Mouse (Mus musculus): Measurements from ENCODE around the gene Zfp386. TPM values are rescaled to one million over a fixed set of nuclear protein-coding genes. Genes with fewer than 3 reads are reported as not detected.

The Zfp386 gene
- polyA plus RNA-seq, 1 experiment = 39.4 TPM

GRCm38 (mm10) chr12:116054342-116054741 lies 6.8 kb downstream of the Zfp386 start:
- no peak for TF ChIP-seq POLR2A (IDR thresholded peaks at IDR 0.05; ENCODE audit: low read depth, low read length)
- TF ChIP-seq CTCF (IDR thresholded peaks at IDR 0.05; ENCODE audit: borderline replicate concordance, insufficient read depth, low read length) = no peak
- Histone ChIP-seq H3K4me1 (ENCODE audit: control insufficient read depth, insufficient read depth, low read length) (no peaks in the 10 kb centered on the region), H3K4me3 (ENCODE audit: insufficient read depth, low read length) (no peak overlapping the region), H3K27ac (ENCODE audit: insufficient read depth, low read length) (no peak overlapping the region)

DNA sequence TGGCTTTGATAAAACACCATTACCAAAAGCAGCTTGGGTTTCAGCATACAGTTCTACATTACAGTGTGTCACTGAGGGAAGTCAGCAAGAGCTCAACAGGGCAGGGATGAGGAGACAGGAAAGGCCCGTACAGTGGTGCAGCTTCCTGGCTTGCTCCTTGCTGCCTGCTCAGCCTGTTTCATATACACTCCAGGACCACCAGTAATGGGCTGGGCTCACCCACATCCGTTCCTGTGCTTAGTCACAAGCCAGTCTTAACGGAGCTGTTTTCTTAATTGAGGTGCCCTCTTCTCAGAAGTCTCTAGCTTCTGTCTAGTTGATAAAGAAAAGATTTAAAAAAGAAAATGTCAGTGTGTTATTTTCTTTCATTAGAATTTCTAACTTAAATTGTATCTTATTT lies 8.6 kb downstream of the Zfp386 start:
- no peak overlapping the region for H3K4me3 ChIP-seq (ENCODE audit: insufficient read depth, low read length)
- no peaks in the 10 kb centered on the region for H3K4me1 ChIP-seq (ENCODE audit: control insufficient read depth, insufficient read depth, low read length)
- no peak overlapping the region for H3K27ac ChIP-seq (ENCODE audit: insufficient read depth, low read length)
- TF ChIP-seq CTCF (IDR thresholded peaks at IDR 0.05; ENCODE audit: borderline replicate concordance, insufficient read depth, low read length) = no peak

- TF ChIP-seq POLR2A (IDR thresholded peaks at IDR 0.05; ENCODE audit: low read depth, low read length) (no peak), CTCF (IDR thresholded peaks at IDR 0.05; ENCODE audit: borderline replicate concordance, insufficient read depth, low read length) (no peak)
These were observed 14.2 kb downstream of the Zfp386 start for GRCm38 (mm10) chr12:116061561-116062193.

GRCm38 (mm10) chr12:116062194-116062583 lies 14.7 kb downstream of the Zfp386 start:
- Histone ChIP-seq H3K4me3 (ENCODE audit: insufficient read depth, low read length) (no peak overlapping the region), H3K27ac (ENCODE audit: insufficient read depth, low read length) (no peak overlapping the region), H3K4me1 (ENCODE audit: control insufficient read depth, insufficient read depth, low read length) (no peaks in the 10 kb centered on the region)
- TF ChIP-seq CTCF (IDR thresholded peaks at IDR 0.05; ENCODE audit: borderline replicate concordance, insufficient read depth, low read length) (no peak), POLR2A (IDR thresholded peaks at IDR 0.05; ENCODE audit: low read depth, low read length) (no peak)

More at GRCm38 (mm10) chr12:116061561-116062193, 14.2 kb downstream of the Zfp386 start:
- Histone ChIP-seq H3K4me3 (ENCODE audit: insufficient read depth, low read length) (no peak overlapping the region), H3K4me1 (ENCODE audit: control insufficient read depth, insufficient read depth, low read length) (no peaks in the 10 kb centered on the region), H3K27ac (ENCODE audit: insufficient read depth, low read length) (no peak overlapping the region)

GRCm38 (mm10) chr12:116063020-116063419 lies 15.5 kb downstream of the Zfp386 start:
- TF ChIP-seq CTCF (IDR thresholded peaks at IDR 0.05; ENCODE audit: borderline replicate concordance, insufficient read depth, low read length) = no peak
- Histone ChIP-seq H3K27ac (ENCODE audit: insufficient read depth, low read length) (no peak overlapping the region), H3K4me3 (ENCODE audit: insufficient read depth, low read length) (no peak overlapping the region), H3K4me1 (ENCODE audit: control insufficient read depth, insufficient read depth, low read length) (no peaks in the 10 kb centered on the region)

GRCm38 (mm10) chr12:116071023-116071422 lies 23.5 kb downstream of the Zfp386 start:
- TF ChIP-seq POLR2A (IDR thresholded peaks at IDR 0.05; ENCODE audit: low read depth, low read length) = no peak
- peak; percentile 70; the same call in 1 of the 2 replicates for TF ChIP-seq CTCF (IDR thresholded peaks at IDR 0.05; ENCODE audit: borderline replicate concordance, insufficient read depth, low read length)
- H3K4me3 ChIP-seq (ENCODE audit: insufficient read depth, low read length) = no peak overlapping the region
- no peaks in the 10 kb centered on the region for H3K4me1 ChIP-seq (ENCODE audit: control insufficient read depth, insufficient read depth, low read length)
- no peak overlapping the region for H3K27ac ChIP-seq (ENCODE audit: insufficient read depth, low read length)

DNA sequence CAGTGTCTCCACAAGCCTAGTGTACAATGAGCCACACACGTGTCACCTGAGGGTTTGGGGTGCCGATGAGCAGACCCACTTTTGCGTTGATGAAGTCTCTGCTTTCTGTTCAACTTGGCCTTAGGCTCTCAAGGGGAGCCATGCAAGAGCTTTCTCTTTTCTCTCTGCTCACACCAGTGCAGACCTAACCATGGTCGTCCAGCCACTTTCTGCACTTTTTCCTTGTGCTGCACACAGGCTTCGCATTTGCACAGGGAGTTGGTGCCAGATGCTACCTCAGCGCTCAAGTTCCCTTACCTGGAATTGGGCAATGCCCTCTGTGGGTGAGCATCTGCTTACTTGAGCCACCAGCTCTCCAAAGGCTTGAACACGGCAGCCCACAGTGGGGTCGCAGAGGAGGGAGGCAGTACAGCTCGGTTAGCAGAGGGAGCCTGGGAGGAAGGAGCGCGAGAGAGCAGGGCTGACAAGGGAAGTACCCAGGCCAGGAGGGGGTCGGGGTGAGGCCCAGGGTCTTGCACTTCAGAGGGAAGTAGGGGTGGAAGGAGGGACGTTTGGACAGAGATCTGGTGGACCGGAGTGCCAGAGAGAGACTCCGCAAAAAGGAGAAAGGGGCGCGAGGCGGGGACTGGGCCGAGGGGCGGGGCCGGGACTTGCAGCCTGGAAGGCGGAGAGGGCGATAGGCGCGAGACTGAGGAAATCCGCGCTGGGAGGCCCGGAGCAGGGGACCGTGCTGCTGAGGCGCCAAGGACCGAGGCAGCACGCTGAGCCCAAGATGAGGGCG lies 29.7 kb downstream of the Zfp386 start, which contains the start of gene Vipr2:
Gene Vipr2, plus strand, starts transcription at position 653 of the 781 bp plus-strand sequence.
- Histone ChIP-seq H3K4me1 (ENCODE audit: control insufficient read depth, insufficient read depth, low read length) (no peaks in the 10 kb centered on the region), H3K4me3 (ENCODE audit: insufficient read depth, low read length) (peak within 1 kb of the TSS; percentile 36), H3K27ac (ENCODE audit: insufficient read depth, low read length) (no peak within 1 kb of the TSS)
- TF ChIP-seq POLR2A (IDR thresholded peaks at IDR 0.05; ENCODE audit: low read depth, low read length) (no peak), CTCF (IDR thresholded peaks at IDR 0.05; ENCODE audit: borderline replicate concordance, insufficient read depth, low read length) (no peak)

DNA sequence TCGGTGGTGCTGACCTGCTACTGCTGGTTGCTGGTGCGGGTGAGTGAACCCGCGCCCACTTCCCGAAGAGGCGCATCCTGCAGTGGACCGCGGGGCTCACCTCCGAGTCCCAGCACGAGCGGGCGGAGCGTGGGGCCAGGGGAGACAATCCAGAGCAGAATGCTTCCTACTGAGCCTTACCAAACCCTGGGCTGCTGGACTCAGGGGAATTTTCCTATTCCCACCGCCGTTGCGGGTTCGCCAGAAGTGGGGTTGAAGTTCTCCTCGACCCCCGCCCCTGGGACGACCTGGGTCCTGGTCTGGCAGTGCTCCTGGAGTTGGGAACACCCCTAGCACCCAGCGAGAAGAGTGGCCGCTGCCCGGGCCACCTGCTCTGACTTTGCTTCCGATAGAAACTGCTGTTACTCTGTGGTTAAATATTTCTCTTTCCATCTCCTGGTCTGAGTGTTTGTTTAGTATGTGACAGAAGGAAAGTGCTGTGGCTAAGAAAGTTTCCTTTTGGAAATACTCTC lies 30.4 kb downstream of the Zfp386 start:
- TF ChIP-seq POLR2A (IDR thresholded peaks at IDR 0.05; ENCODE audit: low read depth, low read length) (no peak), CTCF (IDR thresholded peaks at IDR 0.05; ENCODE audit: borderline replicate concordance, insufficient read depth, low read length) (no peak)
- no peak overlapping the region for H3K27ac ChIP-seq (ENCODE audit: insufficient read depth, low read length)
- no peaks in the 10 kb centered on the region for H3K4me1 ChIP-seq (ENCODE audit: control insufficient read depth, insufficient read depth, low read length)
- peak overlapping the region; percentile 36 for H3K4me3 ChIP-seq (ENCODE audit: insufficient read depth, low read length)

DNA sequence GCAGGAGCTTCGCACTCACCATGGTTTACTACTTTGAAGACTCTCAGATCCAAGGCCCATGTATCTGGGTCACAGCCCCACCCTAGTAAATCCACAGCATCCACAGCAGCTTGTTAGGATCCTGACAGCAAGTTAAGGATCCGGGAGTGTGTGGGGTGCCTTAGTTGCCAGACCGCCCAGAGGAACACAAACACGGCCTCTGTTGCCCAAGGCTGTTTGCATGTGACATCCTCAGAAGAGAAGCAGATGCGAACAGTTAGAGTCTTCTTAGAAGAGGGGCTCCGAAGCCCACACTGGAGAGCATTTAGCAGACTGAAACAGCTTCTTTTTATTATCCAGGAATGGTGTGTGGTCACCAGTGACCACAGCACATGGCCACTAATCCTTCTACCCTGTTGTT lies 35.6 kb downstream of the Zfp386 start:
- H3K27ac ChIP-seq (ENCODE audit: insufficient read depth, low read length) = no peak overlapping the region
- H3K4me3 ChIP-seq (ENCODE audit: insufficient read depth, low read length) = no peak overlapping the region
- TF ChIP-seq CTCF (IDR thresholded peaks at IDR 0.05; ENCODE audit: borderline replicate concordance, insufficient read depth, low read length) = no peak
- H3K4me1 ChIP-seq (ENCODE audit: control insufficient read depth, insufficient read depth, low read length) = no peaks in the 10 kb centered on the region

- Histone ChIP-seq H3K27ac (ENCODE audit: insufficient read depth, low read length) (no peak overlapping the region), H3K4me1 (ENCODE audit: control insufficient read depth, insufficient read depth, low read length) (no peaks in the 10 kb centered on the region), H3K4me3 (ENCODE audit: insufficient read depth, low read length) (no peak overlapping the region)
- TF ChIP-seq POLR2A (IDR thresholded peaks at IDR 0.05; ENCODE audit: low read depth, low read length) (no peak), CTCF (IDR thresholded peaks at IDR 0.05; ENCODE audit: borderline replicate concordance, insufficient read depth, low read length) (no peak)
These were observed 36.8 kb downstream of the Zfp386 start for GRCm38 (mm10) chr12:116084294-116084693.

Data from embryonic fibroblast, embryonic 13.5 days (primary cell).